Mouse (Mus musculus): ENCODE results near the gene Rnf141. TPM values are rescaled to one million over a fixed set of nuclear protein-coding genes. Genes with fewer than 3 reads are reported as not detected.

Rnf141 gene
- total RNA-seq, 2 experiments from 2014 or later, result 74.9 to 81.6 TPM

GRCm38 (mm10) chr7:110801028-110801427 lies 43.2 kb downstream of the Rnf141 start:
- peak; percentile 83 to 95 for DNase-seq (ENCODE audit: extremely low spot score in 1 of 2, low spot score in 1 of 2)

GRCm38 (mm10) chr7:110797722-110798409 lies 46.4 kb downstream of the Rnf141 start:
- DNase-seq (ENCODE audit: extremely low spot score in 1 of 2, low spot score in 1 of 2), result no peak

GRCm38 (mm10) chr7:110796367-110797051 lies 47.7 kb downstream of the Rnf141 start:
- DNase-seq (ENCODE audit: extremely low spot score in 1 of 2, low spot score in 1 of 2), result no peak

GRCm38 (mm10) chr7:110794722-110795121 lies 49.5 kb downstream of the Rnf141 start:
- DNase-seq (ENCODE audit: extremely low spot score in 1 of 2, low spot score in 1 of 2), result no peak

- DNase-seq (ENCODE audit: extremely low spot score in 1 of 2, low spot score in 1 of 2), result no peak
Measured at GRCm38 (mm10) chr7:110792834-110793233, 51.4 kb downstream of the Rnf141 start.

- no peak for DNase-seq (ENCODE audit: extremely low spot score in 1 of 2, low spot score in 1 of 2)
Measured at GRCm38 (mm10) chr7:110792201-110792600, 52.1 kb downstream of the Rnf141 start.

- no peak for DNase-seq (ENCODE audit: extremely low spot score in 1 of 2, low spot score in 1 of 2)
Measured at GRCm38 (mm10) chr7:110790878-110791277, 53.4 kb downstream of the Rnf141 start.

- DNase-seq (ENCODE audit: extremely low spot score in 1 of 2, low spot score in 1 of 2), result no peak
Measured at GRCm38 (mm10) chr7:110787310-110787709, 56.9 kb downstream of the Rnf141 start.

GRCm38 (mm10) chr7:110785741-110786146 lies 58.5 kb downstream of the Rnf141 start:
- no peak for DNase-seq (ENCODE audit: extremely low spot score in 1 of 2, low spot score in 1 of 2)

GRCm38 (mm10) chr7:110784965-110785364 lies 59.3 kb downstream of the Rnf141 start:
- DNase-seq (ENCODE audit: extremely low spot score in 1 of 2, low spot score in 1 of 2), result no peak

- DNase-seq (ENCODE audit: extremely low spot score in 1 of 2, low spot score in 1 of 2), result no peak
Measured at GRCm38 (mm10) chr7:110782845-110783478, 61.3 kb downstream of the Rnf141 start.

- DNase-seq (ENCODE audit: extremely low spot score in 1 of 2, low spot score in 1 of 2), result no peak
Measured at GRCm38 (mm10) chr7:110782135-110782534, 62.1 kb downstream of the Rnf141 start.

- DNase-seq (ENCODE audit: extremely low spot score in 1 of 2, low spot score in 1 of 2), result peak in 1 of 2 experiments; percentile 34
Measured at GRCm38 (mm10) chr7:110781231-110781711, 63.0 kb downstream of the Rnf141 start.

GRCm38 (mm10) chr7:110780520-110780919 lies 63.7 kb downstream of the Rnf141 start:
- DNase-seq (ENCODE audit: extremely low spot score in 1 of 2, low spot score in 1 of 2), result no peak

- DNase-seq (ENCODE audit: extremely low spot score in 1 of 2, low spot score in 1 of 2), result peak in 1 of 2 experiments; percentile 25
Measured at GRCm38 (mm10) chr7:110779605-110780111, 64.6 kb downstream of the Rnf141 start.

- no peak for DNase-seq (ENCODE audit: extremely low spot score in 1 of 2, low spot score in 1 of 2)
Measured at GRCm38 (mm10) chr7:110778933-110779332, 65.3 kb downstream of the Rnf141 start.

- no peak for DNase-seq (ENCODE audit: extremely low spot score in 1 of 2, low spot score in 1 of 2)
Measured at GRCm38 (mm10) chr7:110777146-110778001, 66.9 kb downstream of the Rnf141 start.

- no peak for DNase-seq (ENCODE audit: extremely low spot score in 1 of 2, low spot score in 1 of 2)
Measured at GRCm38 (mm10) chr7:110774674-110775073, 69.6 kb downstream of the Rnf141 start.

GRCm38 (mm10) chr7:110774077-110774476 lies 70.2 kb downstream of the Rnf141 start:
- peak in 1 of 2 experiments; percentile 29 for DNase-seq (ENCODE audit: extremely low spot score in 1 of 2, low spot score in 1 of 2)

Data from layer of hippocampus, postnatal 25 days (tissue).